Mouse (Mus musculus): ENCODE results near the gene Rpp40. TPM values are rescaled to one million over a fixed set of nuclear protein-coding genes. Genes with fewer than 3 reads are reported as not detected.

The Rpp40 gene
- 10 to 100 TPM; 13.0 to 17.8 (median 15.7) TPM for total RNA-seq (2022)

- peak; percentile 89 for DNase-seq
These were observed at the start of gene Rpp40 for GRCm38 (mm10) chr13:35905879-35906481. Gene Rpp40, minus strand, starts transcription at chr13:35906359.

GRCm38 (mm10) chr13:35949814-35950455, 43.8 kb upstream of the Rpp40 start:
- DNase-seq: no peak

GRCm38 (mm10) chr13:35947354-35948000, 41.3 kb upstream of the Rpp40 start:
- peak; percentile 40 for DNase-seq

GRCm38 (mm10) chr13:35946659-35947353, 40.6 kb upstream of the Rpp40 start:
- DNase-seq: no peak

- DNase-seq: no peak
These were observed 34.8 kb upstream of the Rpp40 start for GRCm38 (mm10) chr13:35940934-35941333.

- no peak for DNase-seq
These were observed 33.9 kb upstream of the Rpp40 start for GRCm38 (mm10) chr13:35939871-35940665.

GRCm38 (mm10) chr13:35937991-35938390, 31.8 kb upstream of the Rpp40 start:
- DNase-seq: no peak

- no peak for DNase-seq
These were observed 5.3 kb upstream of the Rpp40 start for GRCm38 (mm10) chr13:35911476-35911875.

GRCm38 (mm10) chr13:35905378-35905777, 781 bp downstream of the Rpp40 start:
- no peak for DNase-seq

GRCm38 (mm10) chr13:35892866-35893265, 13.3 kb downstream of the Rpp40 start:
- DNase-seq: no peak

- peak; percentile 49 for DNase-seq
These were observed 19.9 kb downstream of the Rpp40 start for GRCm38 (mm10) chr13:35886121-35886725.

- DNase-seq: no peak
These were observed 25.6 kb downstream of the Rpp40 start for GRCm38 (mm10) chr13:35880555-35881046.

GRCm38 (mm10) chr13:35879519-35879918, 26.6 kb downstream of the Rpp40 start:
- DNase-seq: no peak

- no peak for DNase-seq
These were observed 27.1 kb downstream of the Rpp40 start for GRCm38 (mm10) chr13:35879068-35879467.

GRCm38 (mm10) chr13:35878282-35878681, 27.9 kb downstream of the Rpp40 start:
- DNase-seq: no peak

- DNase-seq: no peak
These were observed 30.8 kb downstream of the Rpp40 start for GRCm38 (mm10) chr13:35875396-35875795.

- DNase-seq: no peak
These were observed 35.1 kb downstream of the Rpp40 start for GRCm38 (mm10) chr13:35871107-35871506.

GRCm38 (mm10) chr13:35870659-35871058, 35.5 kb downstream of the Rpp40 start:
- no peak for DNase-seq

GRCm38 (mm10) chr13:35860916-35861315, 45.2 kb downstream of the Rpp40 start:
- peak; percentile 8 for DNase-seq

GRCm38 (mm10) chr13:35857486-35857885, 48.7 kb downstream of the Rpp40 start:
- DNase-seq: no peak

- no peak for DNase-seq
These were observed 53.1 kb downstream of the Rpp40 start for GRCm38 (mm10) chr13:35852851-35853575.
